Mouse (Mus musculus) midbrain, embryonic 12.5 days (tissue): Measurements from ENCODE around the gene Fam126b. TPM values are rescaled to one million over a fixed set of nuclear protein-coding genes. Genes with fewer than 3 reads are reported as not detected.
"Not testable (repeated sequence)": the region's sequence is repeated elsewhere in the genome, so short reads cannot be mapped to it uniquely, and the experiment has no call there.

ENCODE experiments used
- ATAC-seq: fragments of 200-750 bp; cut with Nextera tagmentation; 2 replicates; pipeline ENCODE4 v1.8.0; 2017; ENCODE audit warnings: low read depth, moderate TSS enrichment, moderate library complexity; ENCODE audit not compliant: low FRiP score
- H3K27ac ChIP-seq: fragments of 300-500 bp; sonication (generic); replicated peaks from 2 replicates; pipeline ENCODE4 v1.5.1; 2016; ENCODE audit warnings: mild to moderate bottlenecking
- H3K27me3 ChIP-seq: fragments of 300-500 bp; sonication (generic); 2 replicates; pipeline ENCODE4 v1.6.1; 2016; ENCODE audit warnings: mild to moderate bottlenecking
- H3K36me3 ChIP-seq: fragments of 300-500 bp; sonication (generic); 2 replicates; pipeline ENCODE4 v1.6.1; 2016
- H3K4me1 ChIP-seq: fragments of 300-500 bp; sonication (generic); 2 replicates; pipeline ENCODE4 v1.6.1; 2016
- H3K4me2 ChIP-seq: fragments of 300-500 bp; sonication (generic); replicated peaks from 2 replicates; pipeline ENCODE4 v1.6.1; 2016; ENCODE audit warnings: mild to moderate bottlenecking, moderate library complexity
- H3K4me3 ChIP-seq: fragments of 300-500 bp; sonication (generic); 2 replicates; pipeline ENCODE4 v1.5.1; 2016; ENCODE audit warnings: mild to moderate bottlenecking
- H3K9ac ChIP-seq: fragments of 300-500 bp; sonication (generic); replicated peaks from 2 replicates; pipeline ENCODE4 v1.6.1; 2016; ENCODE audit warnings: mild to moderate bottlenecking, moderate library complexity
- H3K9me3 ChIP-seq: fragments of 300-500 bp; sonication (generic); 2 replicates; pipeline ENCODE4 v1.6.1; 2016; ENCODE audit warnings: mild to moderate bottlenecking
- WGBS: fragments of 180-500 bp; shearing (Covaris S2); methylation state at CpG from one replicate; pipeline ENCODE4 v1.1.7; 2016; 5-methylcytosine and 5-hydroxymethylcytosine counted together
- polyA plus RNA-seq: library from polyadenylated mRNA; unstranded; fragments of >200 nt; fragmentation: Nextera tagmentation; extraction: Ambion mirVana; gene quantifications from 2 replicates; pipeline ENCODE4 v1.2.1, GENCODE M21; 2016

Fam126b gene
- polyA plus RNA-seq, 1 experiment from 2014 or later, result 10.5 TPM

GRCm38 (mm10) chr1:58610166-58610565 is 24.0 kb upstream of the Fam126b start:
- no peak for ATAC-seq

GRCm38 (mm10) chr1:58609591-58609990 is 23.5 kb upstream of the Fam126b start:
- not testable (repeated sequence) for H3K36me3 ChIP-seq, ATAC-seq, H3K4me3 ChIP-seq, H3K27me3 ChIP-seq, H3K4me2 ChIP-seq, H3K4me1 ChIP-seq, H3K27ac ChIP-seq, H3K9ac ChIP-seq, H3K9me3 ChIP-seq
- 93% methylated on average over 5 of the region's 5 CpGs for WGBS

More at GRCm38 (mm10) chr1:58610166-58610565, 24.0 kb upstream of the Fam126b start:
- no peaks in the 10 kb centered on the region for H3K27me3 ChIP-seq
- no peak overlapping the region for H3K4me3 ChIP-seq
- no peak overlapping the region for H3K27ac ChIP-seq
- H3K4me2 ChIP-seq, result no peak overlapping the region
- H3K9ac ChIP-seq, result no peak overlapping the region
- H3K36me3 ChIP-seq, result no peaks in the 10 kb centered on the region
- 83% methylated on average over 1 of the region's 1 CpGs for WGBS
- 0 out of 2 replicates have a peak, but pooled peaks cover 5% of the 10 kb centered on the region for H3K9me3 ChIP-seq
- no peaks in the 10 kb centered on the region for H3K4me1 ChIP-seq

- Histone ChIP-seq H3K4me2 (no peak overlapping the region), H3K9me3 (0 out of 2 replicates have a peak, but pooled peaks cover 5% of the 10 kb centered on the region), H3K36me3 (no peaks in the 10 kb centered on the region), H3K4me3 (no peak overlapping the region), H3K27ac (no peak overlapping the region), H3K4me1 (no peaks in the 10 kb centered on the region), H3K9ac (no peak overlapping the region), H3K27me3 (no peaks in the 10 kb centered on the region)
- 87% methylated on average over 4 of the region's 4 CpGs for WGBS
- ATAC-seq, result no peak
Observed at GRCm38 (mm10) chr1:58603738-58604137, 17.6 kb upstream of the Fam126b start.

- Histone ChIP-seq H3K4me1 (no peaks in the 10 kb centered on the region), H3K36me3 (no peaks in the 10 kb centered on the region)
Observed at GRCm38 (mm10) chr1:58602681-58603080, 16.6 kb upstream of the Fam126b start.

GRCm38 (mm10) chr1:58587491-58587890 is 1.4 kb upstream of the Fam126b start:
- Histone ChIP-seq H3K9ac (no peak overlapping the region), H3K4me1 (peaks cover 12% of the 10 kb centered on the region), H3K9me3 (no peaks in the 10 kb centered on the region), H3K27ac (no peak overlapping the region), H3K4me3 (peak overlapping the region; percentile 90; the same call in 1 of the 2 replicates), H3K4me2 (peak overlapping the region; percentile 82), H3K36me3 (peaks cover 8% of the 10 kb centered on the region; the same call in 1 of the 2 replicates), H3K27me3 (no peaks in the 10 kb centered on the region)
- no peak for ATAC-seq
- WGBS, result 86% methylated on average over 1 of the region's 1 CpGs

More at GRCm38 (mm10) chr1:58602681-58603080, 16.6 kb upstream of the Fam126b start:
- no peaks in the 10 kb centered on the region for H3K27me3 ChIP-seq
- no peak overlapping the region for H3K4me2 ChIP-seq
- H3K27ac ChIP-seq, result no peak overlapping the region
- 88% methylated on average over 4 of the region's 4 CpGs for WGBS
- no peak overlapping the region for H3K4me3 ChIP-seq
- H3K9ac ChIP-seq, result no peak overlapping the region
- ATAC-seq, result no peak
- 0 out of 2 replicates have a peak, but pooled peaks cover 5% of the 10 kb centered on the region for H3K9me3 ChIP-seq

- Histone ChIP-seq H3K27me3 (no peaks in the 10 kb centered on the region), H3K9me3 (no peaks in the 10 kb centered on the region), H3K9ac (peak overlapping the region; percentile 87), H3K27ac (peak overlapping the region; percentile 40), H3K4me2 (peak overlapping the region; percentile 82), H3K4me3 (peak overlapping the region; percentile 90), H3K4me1 (peaks cover 12% of the 10 kb centered on the region), H3K36me3 (no peaks in the 10 kb centered on the region)
- ATAC-seq, result peak; percentile 77
- 6% methylated on average over 36 of the region's 36 CpGs for WGBS
Observed at GRCm38 (mm10) chr1:58585373-58586170, 551 bp downstream of the Fam126b start.

- Histone ChIP-seq H3K9ac (no peak overlapping the region), H3K27me3 (no peaks in the 10 kb centered on the region), H3K4me1 (peaks cover 12% of the 10 kb centered on the region), H3K9me3 (no peaks in the 10 kb centered on the region), H3K4me3 (no peak overlapping the region), H3K36me3 (no peaks in the 10 kb centered on the region), H3K27ac (no peak overlapping the region), H3K4me2 (no peak overlapping the region)
- 74% methylated on average over 1 of the region's 1 CpGs for WGBS
- ATAC-seq, result no peak
Observed at GRCm38 (mm10) chr1:58584271-58584670, 1.9 kb downstream of the Fam126b start.

- H3K9ac ChIP-seq, result no peak overlapping the region; the same call in 1 of the 2 replicates
- no peak for ATAC-seq
- H3K4me2 ChIP-seq, result no peak overlapping the region
- no peak overlapping the region for H3K27ac ChIP-seq
- WGBS, result 90% methylated on average over 1 of the region's 1 CpGs
- H3K27me3 ChIP-seq, result no peaks in the 10 kb centered on the region
- peaks cover 12% of the 10 kb centered on the region for H3K4me1 ChIP-seq
- H3K36me3 ChIP-seq, result no peaks in the 10 kb centered on the region
- no peak overlapping the region for H3K4me3 ChIP-seq
- H3K9me3 ChIP-seq, result no peaks in the 10 kb centered on the region
Observed at GRCm38 (mm10) chr1:58582611-58583010, 3.5 kb downstream of the Fam126b start.

GRCm38 (mm10) chr1:58579179-58579578 is 6.9 kb downstream of the Fam126b start:
- Histone ChIP-seq H3K9me3 (no peaks in the 10 kb centered on the region), H3K9ac (no peak overlapping the region), H3K4me2 (no peak overlapping the region), H3K36me3 (no peaks in the 10 kb centered on the region), H3K27ac (no peak overlapping the region), H3K4me3 (no peak overlapping the region), H3K4me1 (no peaks in the 10 kb centered on the region), H3K27me3 (no peaks in the 10 kb centered on the region)
- ATAC-seq, result no peak
- 92% methylated on average over 2 of the region's 2 CpGs for WGBS

GRCm38 (mm10) chr1:58570437-58570836 is 15.7 kb downstream of the Fam126b start:
- ATAC-seq, result no peak
- Histone ChIP-seq H3K4me2 (no peak overlapping the region), H3K9me3 (no peaks in the 10 kb centered on the region), H3K9ac (no peak overlapping the region), H3K4me3 (no peak overlapping the region), H3K36me3 (no peaks in the 10 kb centered on the region), H3K27me3 (no peaks in the 10 kb centered on the region), H3K27ac (no peak overlapping the region), H3K4me1 (0 out of 2 replicates have a peak, but pooled peaks cover 2% of the 10 kb centered on the region)
- 45% methylated on average over 4 of the region's 4 CpGs for WGBS

- Histone ChIP-seq H3K27ac (no peak overlapping the region), H3K9me3 (no peaks in the 10 kb centered on the region)
- no peak for ATAC-seq
Observed at GRCm38 (mm10) chr1:58568456-58569130, 17.5 kb downstream of the Fam126b start.

GRCm38 (mm10) chr1:58566621-58567020 is 19.5 kb downstream of the Fam126b start:
- Histone ChIP-seq H3K9ac (no peak overlapping the region), H3K4me2 (no peak overlapping the region), H3K27ac (no peak overlapping the region), H3K4me3 (no peak overlapping the region), H3K9me3 (no peaks in the 10 kb centered on the region), H3K36me3 (peaks cover 9% of the 10 kb centered on the region; the same call in 1 of the 2 replicates), H3K27me3 (no peaks in the 10 kb centered on the region), H3K4me1 (0 out of 2 replicates have a peak, but pooled peaks cover 2% of the 10 kb centered on the region)
- no peak for ATAC-seq

More at GRCm38 (mm10) chr1:58568456-58569130, 17.5 kb downstream of the Fam126b start:
- H3K4me2 ChIP-seq, result no peak overlapping the region
- no peak overlapping the region for H3K4me3 ChIP-seq
- 0 out of 2 replicates have a peak, but pooled peaks cover 2% of the 10 kb centered on the region for H3K4me1 ChIP-seq
- H3K9ac ChIP-seq, result no peak overlapping the region
- no peaks in the 10 kb centered on the region for H3K36me3 ChIP-seq
- no peaks in the 10 kb centered on the region for H3K27me3 ChIP-seq
